Mouse (Mus musculus): ENCODE measurements at regions not wholly inside any gene's neighbourhood (a gene's known extent, or its start where the extent isn't known, plus 50 kb on each side); places are given as distances from the start of the nearest gene placed in this dataset.
A peak's percentile ranks its signal among the peaks of the same experiment; 100 is the strongest.

GRCm38 (mm10) chr9:66646226-66646625, 53.3 kb upstream of the Usp3 start:
- intact Hi-C loops (cut with DNase I; ENCODE audit: low total_unique reads), result loop anchor here (5.0 to 10.0 kb wide), 2 partner anchors 141 to 289 kb away; no protein-coding TSS in a partner anchor
- peak; percentile 91 for DNase-seq

GRCm38 (mm10) chr9:66651306-66651705, 58.4 kb upstream of the Usp3 start:
- intact Hi-C loops (cut with DNase I; ENCODE audit: low total_unique reads), result no loop called here
- no peak for DNase-seq

GRCm38 (mm10) chr9:66657116-66657758, 56.2 kb upstream of the Car12 start:
- intact Hi-C loops (cut with DNase I; ENCODE audit: low total_unique reads), result no loop called here
- DNase-seq, result no peak

GRCm38 (mm10) chr9:66658707-66659242, 54.7 kb upstream of the Car12 start:
- intact Hi-C loops (cut with DNase I; ENCODE audit: low total_unique reads), result no loop called here

GRCm38 (mm10) chr9:66659781-66660445, 53.6 kb upstream of the Car12 start:
- no peak for DNase-seq
- intact Hi-C loops (cut with DNase I; ENCODE audit: low total_unique reads), result no loop called here

More at GRCm38 (mm10) chr9:66658707-66659242, 54.7 kb upstream of the Car12 start:
- DNase-seq, result no peak

- intact Hi-C loops (cut with DNase I; ENCODE audit: low total_unique reads), result no loop called here
- no peak for DNase-seq
Measured at GRCm38 (mm10) chr9:66661596-66661995, 51.9 kb upstream of the Car12 start.

GRCm38 (mm10) chr9:66662443-66662842, 51.0 kb upstream of the Car12 start:
- intact Hi-C loops (cut with DNase I; ENCODE audit: low total_unique reads), result no loop called here
- no peak for DNase-seq
